Mouse (Mus musculus) liver, adult 10 weeks (tissue): ENCODE data around the gene Ccdc63. TPM values are rescaled to one million over a fixed set of nuclear protein-coding genes. Genes with fewer than 3 reads are reported as not detected.

Source experiments
- polyA plus RNA-seq: library from polyadenylated mRNA; stranded (reverse); fragments of 350-450 nt; fragmentation: Illumina TruSeq; extraction: RNeasy Lipid Tissue Mini Kit (QIAGEN cat#74804); gene quantifications from one replicate; pipeline ENCODE4 v1.2.3, GENCODE M21; 2014; ENCODE audit warnings: low read depth, low replicate concordance

The Ccdc63 gene
- polyA plus RNA-seq, result not detected

GRCm38 (mm10) chr5:122140723-122141122, at the start of gene Ccdc63:
TSS of gene Ccdc63 (minus strand) at chr5:122140823.

GRCm38 (mm10) chr5:122157827-122158381, 17.3 kb upstream of the Ccdc63 start, which contains the start of gene Ppp1cc:
TSS of gene Ppp1cc (plus strand) at chr5:122158278.

Other genes starting within 250 kb of the Ccdc63 start
- 0.13 TPM for gene Cux2, start 90.7 kb downstream of the Ccdc63 start, polyA plus RNA-seq
- gene Myl2, start 39.9 kb downstream of the Ccdc63 start, polyA plus RNA-seq, result not detected
- 132 TPM for gene Ppp1cc, start 17.5 kb upstream of the Ccdc63 start, polyA plus RNA-seq
- gene Hvcn1, start 66.0 kb upstream of the Ccdc63 start, polyA plus RNA-seq, result not detected
- gene Tctn1, start 123.6 kb upstream of the Ccdc63 start, polyA plus RNA-seq, result 0.64 TPM
- 10.9 TPM for gene Pptc7, start 143.5 kb upstream of the Ccdc63 start, polyA plus RNA-seq
- gene Rad9b, start 213.4 kb upstream of the Ccdc63 start, polyA plus RNA-seq, result 2.5 TPM
- 75.7 TPM for gene Vps29, start 213.5 kb upstream of the Ccdc63 start, polyA plus RNA-seq
- 11.6 TPM for gene Gpn3, start 231.1 kb upstream of the Ccdc63 start, polyA plus RNA-seq
- 2.3 TPM for gene Fam216a, start 231.5 kb upstream of the Ccdc63 start, polyA plus RNA-seq